In the genomic region with DNA sequence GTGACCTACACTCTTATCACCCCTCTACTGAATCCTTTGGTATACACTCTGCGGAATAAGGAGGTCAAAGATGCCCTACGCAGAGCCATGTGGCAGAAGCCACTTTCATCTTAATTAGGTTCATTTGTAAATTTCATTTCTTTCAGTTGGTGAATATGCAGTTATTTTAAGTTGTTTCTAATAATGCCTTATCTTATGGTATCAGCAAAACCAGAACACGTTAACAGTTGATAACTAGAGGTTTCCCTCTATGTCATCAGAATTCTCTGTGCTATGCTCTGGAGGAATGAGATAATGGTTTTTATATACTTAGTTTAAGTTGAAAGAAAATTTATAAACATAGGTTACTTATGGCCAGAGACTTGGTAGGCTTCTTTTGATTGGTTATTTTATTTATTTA, we compare ENCODE assay signal across 23 mouse cellular contexts. TPM values are rescaled to one million over a fixed set of nuclear protein-coding genes. Genes with fewer than 3 reads are reported as not detected.
"Had no signal": no experiment of that assay in that cellular context is flagged by ENCODE, and none has a peak within 500 bp of the region (broad histone marks: within the 10 kb centered on the region; RNA-seq: fewer than 3 reads in every experiment).

No protein-coding gene starts in this region.

- H3K4me1 ChIP-seq: megakaryocyte, embryonic 14.5 days; midbrain, embryonic 10.5 days; midbrain, embryonic 12.5 days; neural tube, embryonic 12.5 days; stomach, embryonic 15.5 days had no signal

- H3K36me3 ChIP-seq: midbrain, embryonic 10.5 days; midbrain, embryonic 12.5 days; neural tube, embryonic 12.5 days; stomach, embryonic 15.5 days had no signal

- H3K27me3 ChIP-seq: megakaryocyte, embryonic 14.5 days; midbrain, embryonic 12.5 days; neural tube, embryonic 12.5 days; stomach, embryonic 15.5 days had no signal

- ATAC-seq: midbrain, embryonic 16.5 days had no signal

- DNase-seq: lung, adult 18-20 months; lung, embryonic 14.5 days; lung, postnatal 10 days; lung, postnatal 4 days; midbrain, embryonic 14.5 days; right cerebral cortex, postnatal 14 days; thymus, adult 2 months; thymus, postnatal 25 days; thymus, postnatal 4 days had no signal

- H3K9ac ChIP-seq: lung, embryonic 14.5 days; midbrain, embryonic 12.5 days; neural tube, embryonic 12.5 days; stomach, embryonic 15.5 days had no signal

- H3K4me3 ChIP-seq: megakaryocyte, embryonic 14.5 days; midbrain, embryonic 10.5 days; midbrain, embryonic 12.5 days; neural tube, embryonic 12.5 days; stomach, embryonic 15.5 days had no signal

- H3K27ac ChIP-seq: midbrain, embryonic 10.5 days; midbrain, embryonic 12.5 days; neural tube, embryonic 12.5 days; stomach, embryonic 15.5 days; stomach, postnatal 0 days had no signal

- H3K9me3 ChIP-seq: megakaryocyte, embryonic 14.5 days; midbrain, embryonic 10.5 days; midbrain, embryonic 12.5 days; neural tube, embryonic 12.5 days; stomach, embryonic 15.5 days had no signal

RNA-seq across cellular contexts. Expression of gene Olfr1404, which starts 4.3 kb away (rescaled TPM):
- total RNA-seq: neutrophil, adult 5-6 weeks had no signal
- polyA plus RNA-seq: liver, embryonic 16.5 days; lung, embryonic 14.5 days; lung, embryonic 16.5 days; midbrain, embryonic 10.5 days; midbrain, embryonic 12.5 days; midbrain, embryonic 14.5 days; midbrain, embryonic 16.5 days; neural tube, embryonic 12.5 days; neural tube, embryonic 14.5 days; spleen, adult 2 months; stomach, embryonic 15.5 days; stomach, postnatal 0 days; testis, adult 2 months; thymus, adult 2 months; urinary bladder, adult 2 months had no signal

RNA-seq across cellular contexts. Expression of gene Fcer1a, which starts 10.5 kb away (rescaled TPM):
- total RNA-seq: neutrophil, adult 5-6 weeks had no signal
- polyA plus RNA-seq: lung, embryonic 14.5 days; lung, embryonic 16.5 days; midbrain, embryonic 10.5 days; midbrain, embryonic 12.5 days; midbrain, embryonic 14.5 days; midbrain, embryonic 16.5 days; neural tube, embryonic 12.5 days; neural tube, embryonic 14.5 days; stomach, embryonic 15.5 days; testis, adult 2 months had no signal

RNA-seq across cellular contexts. Expression of gene Olfr218, which starts 18.9 kb away (rescaled TPM):
- total RNA-seq: neutrophil, adult 5-6 weeks had no signal
- polyA plus RNA-seq: liver, embryonic 16.5 days; lung, embryonic 14.5 days; lung, embryonic 16.5 days; midbrain, embryonic 10.5 days; midbrain, embryonic 12.5 days; midbrain, embryonic 14.5 days; midbrain, embryonic 16.5 days; neural tube, embryonic 12.5 days; neural tube, embryonic 14.5 days; spleen, adult 2 months; stomach, embryonic 15.5 days; stomach, postnatal 0 days; testis, adult 2 months; thymus, adult 2 months; urinary bladder, adult 2 months had no signal

RNA-seq across cellular contexts. Expression of gene Olfr1406, which starts 26.0 kb away (rescaled TPM):
- total RNA-seq: neutrophil, adult 5-6 weeks had no signal
- polyA plus RNA-seq: liver, embryonic 16.5 days; lung, embryonic 14.5 days; lung, embryonic 16.5 days; midbrain, embryonic 10.5 days; midbrain, embryonic 12.5 days; midbrain, embryonic 14.5 days; midbrain, embryonic 16.5 days; neural tube, embryonic 12.5 days; neural tube, embryonic 14.5 days; spleen, adult 2 months; stomach, embryonic 15.5 days; stomach, postnatal 0 days; testis, adult 2 months; thymus, adult 2 months; urinary bladder, adult 2 months had no signal

RNA-seq across cellular contexts. Expression of gene Olfr418, which starts 49.3 kb away (rescaled TPM):
- total RNA-seq: neutrophil, adult 5-6 weeks had no signal
- polyA plus RNA-seq: liver, embryonic 16.5 days; lung, embryonic 14.5 days; lung, embryonic 16.5 days; midbrain, embryonic 10.5 days; midbrain, embryonic 12.5 days; midbrain, embryonic 14.5 days; midbrain, embryonic 16.5 days; neural tube, embryonic 12.5 days; neural tube, embryonic 14.5 days; spleen, adult 2 months; stomach, embryonic 15.5 days; stomach, postnatal 0 days; testis, adult 2 months; thymus, adult 2 months; urinary bladder, adult 2 months had no signal
